Mouse (Mus musculus) forebrain, postnatal 0 days (tissue): ENCODE data around the gene Cxcl12. TPM values are rescaled to one million over a fixed set of nuclear protein-coding genes. Genes with fewer than 3 reads are reported as not detected.

ENCODE experiments used
- ATAC-seq: fragments of 200-750 bp; cut with Nextera tagmentation; 2 replicates; pipeline ENCODE4 v1.8.0; 2017; ENCODE audit warnings: mild to moderate bottlenecking, moderate library complexity
- DNase-seq: peaks from one replicate; pipeline ENCODE4 v3.0.0-alpha.2; 2015
- H3K27ac ChIP-seq: fragments of 300-500 bp; sonication (generic); 2 replicates; pipeline ENCODE4 v1.5.1; 2014; ENCODE audit warnings: low read depth, mild to moderate bottlenecking, antibody characterized with exemption, low read length, moderate library complexity, mixed read lengths
- H3K27me3 ChIP-seq: fragments of 300-500 bp; sonication (generic); 2 replicates; pipeline ENCODE4 v1.6.1; 2014; ENCODE audit warnings: mild to moderate bottlenecking, low read length, mixed read lengths; ENCODE audit not compliant: insufficient read depth
- H3K36me3 ChIP-seq: fragments of 300-500 bp; sonication (generic); 2 replicates; pipeline ENCODE4 v1.6.1; 2014; ENCODE audit warnings: mild to moderate bottlenecking, moderate library complexity; ENCODE audit not compliant: insufficient read depth
- H3K4me1 ChIP-seq: fragments of 300-500 bp; sonication (generic); 2 replicates; pipeline ENCODE4 v1.6.1; 2014; ENCODE audit warnings: antibody characterized with exemption; ENCODE audit not compliant: insufficient read depth
- H3K4me2 ChIP-seq: fragments of 300-500 bp; sonication (generic); 2 replicates; pipeline ENCODE4 v1.6.1; 2014; ENCODE audit warnings: low read depth, mild to moderate bottlenecking, moderate library complexity
- H3K4me3 ChIP-seq: fragments of 300-500 bp; sonication (generic); 2 replicates; pipeline ENCODE4 v1.5.1; 2014; ENCODE audit warnings: low read depth, low read length, mixed read lengths
- H3K9ac ChIP-seq: fragments of 300-500 bp; sonication (generic); 2 replicates; pipeline ENCODE4 v1.6.1; 2014; ENCODE audit warnings: mild to moderate bottlenecking
- H3K9me3 ChIP-seq: fragments of 300-500 bp; sonication (generic); 2 replicates; pipeline ENCODE4 v1.6.1; 2016; ENCODE audit warnings: low read length
- CTCF ChIP-seq: sonication (generic); IDR thresholded peaks from 2 replicates; pipeline ENCODE4 v1.5.1; 2016; ENCODE audit warnings: antibody characterized with exemption, control low read depth, low read depth
- WGBS: fragments of 180-500 bp; shearing (Covaris S2); extraction: QIAGEN DNeasy Blood & Tissue Kit; methylation state at CpG from one replicate; pipeline ENCODE4 v1.1.7; 2014; 5-methylcytosine and 5-hydroxymethylcytosine counted together
- polyA plus RNA-seq: library from polyadenylated mRNA; unstranded; fragments of >200 nt; fragmentation: Nextera tagmentation; extraction: Ambion mirVana; gene quantifications from 2 replicates; pipeline ENCODE4 v1.2.1, GENCODE M21; 2015
- total RNA-seq: library from RNA; depleted of rRNA; stranded (reverse); fragments of >200 nt; gene quantifications from 2 replicates; pipeline ENCODE4 v1.2.3, GENCODE M21; 2014

Gene Cxcl12
- total and polyA plus RNA-seq, 2 experiments from 2014 or later: 32.0 to 70.7 TPM

DNA sequence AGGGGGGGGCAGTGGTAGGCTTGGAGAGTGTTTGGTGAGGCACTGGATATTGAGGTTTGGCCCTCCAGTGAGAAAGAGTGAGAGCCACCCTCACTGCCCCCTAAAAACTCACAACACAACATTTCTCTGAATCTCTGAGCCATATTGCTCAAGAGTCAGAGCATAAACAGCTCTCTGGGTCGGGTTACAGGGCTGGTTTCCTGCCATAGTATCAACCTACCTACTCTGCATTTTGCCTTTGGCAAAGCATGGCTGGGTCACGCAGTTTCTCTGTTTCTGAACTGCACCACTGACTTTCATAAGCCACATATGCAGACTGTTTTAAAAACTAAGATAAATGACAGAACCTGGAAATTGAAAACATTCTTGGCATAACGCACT, 51.0 kb downstream of the Cxcl12 start:
- whole genome bisulfite sequencing: 55% methylated on average over 3 of the region's 3 CpGs
- no peak for ATAC-seq

DNA sequence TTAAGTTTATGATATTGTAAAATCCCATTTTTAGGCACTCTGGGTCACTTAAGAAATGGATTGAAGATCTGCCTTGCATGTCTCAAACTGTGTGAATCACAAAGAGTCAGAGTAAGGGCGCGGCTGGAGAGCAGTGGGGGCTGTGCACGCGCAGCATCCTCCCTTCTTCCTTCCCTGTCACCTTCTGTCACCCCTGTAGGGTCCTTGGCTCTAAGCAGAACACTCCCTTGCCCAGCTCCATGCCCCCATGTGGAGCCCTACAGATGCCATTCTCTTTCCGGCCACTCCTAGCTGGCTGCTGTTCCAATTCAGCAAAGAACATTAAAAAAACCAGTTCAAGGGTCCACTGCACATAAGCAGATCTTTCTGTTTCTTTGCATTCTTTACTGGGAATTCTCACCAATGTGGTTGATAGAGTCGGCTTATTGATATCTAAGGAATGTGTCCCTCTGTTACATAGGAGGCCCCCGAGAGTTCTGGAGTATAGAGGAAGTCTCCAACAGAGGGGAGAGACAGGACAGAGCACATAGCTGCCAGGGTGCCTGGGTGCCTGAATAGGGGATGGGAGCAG, 51.7 kb downstream of the Cxcl12 start:
- H3K27me3 ChIP-seq: no peaks in the 10 kb centered on the region
- H3K9me3 ChIP-seq: no peaks in the 10 kb centered on the region
- H3K27ac ChIP-seq: no peak overlapping the region
- no peak for TF ChIP-seq CTCF
- H3K4me1 ChIP-seq: no peaks in the 10 kb centered on the region; the same call in 1 of the 2 replicates
- H3K9ac ChIP-seq: no peak overlapping the region
- ATAC-seq (no peak), DNase-seq (no peak)
- no peaks in the 10 kb centered on the region for H3K36me3 ChIP-seq
- H3K4me2 ChIP-seq: no peak overlapping the region
- H3K4me3 ChIP-seq: no peak overlapping the region
- WGBS: 85% methylated on average over 7 of the region's 7 CpGs

More for the DNA sequence above, 51.0 kb downstream of the Cxcl12 start:
- Histone ChIP-seq H3K27me3 (no peaks in the 10 kb centered on the region), H3K27ac (no peak overlapping the region), H3K9ac (no peak overlapping the region), H3K36me3 (no peaks in the 10 kb centered on the region), H3K9me3 (no peaks in the 10 kb centered on the region), H3K4me2 (no peak overlapping the region), H3K4me1 (no peaks in the 10 kb centered on the region; the same call in 1 of the 2 replicates), H3K4me3 (no peak overlapping the region)
- DNase-seq: no peak
- TF ChIP-seq CTCF: no peak

DNA sequence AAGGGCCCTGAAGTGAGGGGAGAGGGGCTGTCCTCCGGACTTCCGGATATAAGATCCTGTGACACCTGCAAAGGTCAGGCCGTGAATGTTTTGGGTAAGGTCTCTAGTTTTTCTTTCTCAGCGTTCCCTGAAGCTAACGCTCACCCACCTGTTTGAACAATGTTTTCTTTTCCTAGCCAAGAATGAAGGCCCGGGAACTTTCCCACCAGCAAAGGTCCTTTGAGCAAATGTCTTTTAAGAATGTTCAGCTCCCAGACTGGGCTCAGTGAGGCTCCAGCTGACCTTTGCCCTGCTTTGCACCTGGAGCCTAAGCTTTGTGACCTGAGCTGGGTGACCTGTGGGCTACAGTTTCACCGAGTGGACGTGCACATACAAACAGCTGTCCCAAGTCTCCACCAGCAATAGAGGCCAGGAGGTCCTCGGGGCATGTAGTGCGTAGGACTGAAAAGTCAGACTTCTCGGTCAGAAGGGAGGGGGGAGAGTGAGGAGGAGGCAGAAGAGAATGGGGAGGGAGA, 52.6 kb downstream of the Cxcl12 start:
- Histone ChIP-seq H3K36me3 (no peaks in the 10 kb centered on the region), H3K4me2 (no peak overlapping the region), H3K9ac (no peak overlapping the region), H3K9me3 (no peaks in the 10 kb centered on the region), H3K4me1 (no peaks in the 10 kb centered on the region; the same call in 1 of the 2 replicates), H3K27ac (no peak overlapping the region), H3K4me3 (no peak overlapping the region), H3K27me3 (no peaks in the 10 kb centered on the region)
- no peak for TF ChIP-seq CTCF
- no peak for ATAC-seq
- WGBS: 75% methylated on average over 11 of the region's 11 CpGs
- DNase-seq: no peak
